Mouse (Mus musculus) lung, postnatal 25 days (tissue): ENCODE data around the gene Phlpp2.
"Not testable (repeated sequence)": the region's sequence is repeated elsewhere in the genome, so short reads cannot be mapped to it uniquely, and the experiment has no call there.

Source experiments
- DNase-seq: peaks from one replicate; pipeline ENCODE4 v3.0.0; 2022; ENCODE audit warnings: low spot score

Gene Phlpp2

DNA sequence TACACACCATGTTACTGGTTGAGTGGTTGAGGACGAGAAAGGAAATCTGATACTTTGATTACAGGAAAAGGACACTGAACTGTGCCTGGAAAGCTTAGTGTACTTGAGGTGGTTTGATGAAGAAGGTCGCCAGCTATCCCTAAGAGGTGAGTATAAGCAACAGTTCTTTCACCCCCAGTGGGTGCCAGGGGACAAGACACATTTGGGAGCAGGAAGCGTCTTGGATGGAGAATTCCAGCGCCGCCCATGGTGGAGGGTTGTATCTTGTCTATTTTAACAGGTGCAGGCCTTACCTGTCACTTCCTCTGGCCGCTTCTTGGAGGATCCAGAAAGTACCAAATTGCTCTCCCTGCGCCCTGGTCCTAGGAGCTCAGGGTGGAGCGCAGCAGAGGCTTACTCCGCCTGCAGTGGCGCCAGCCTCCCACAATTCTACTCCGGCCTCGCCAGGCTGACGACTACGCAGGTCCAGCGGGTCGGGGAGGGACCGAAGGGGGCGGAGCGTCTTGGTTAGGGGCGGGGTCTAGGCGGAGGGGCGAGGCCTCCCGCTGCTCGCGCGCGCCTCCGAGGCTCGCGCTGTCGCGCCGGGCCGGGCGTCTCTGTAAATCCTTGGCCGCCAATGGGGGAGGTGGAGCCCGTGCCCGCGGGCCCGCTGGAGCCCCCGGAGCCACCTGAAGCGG lies at the start of gene Phlpp2:
Gene Phlpp2 (plus strand): TSS at position 540 of the 677 bp plus-strand sequence.
- peak; percentile 95 for DNase-seq

DNA sequence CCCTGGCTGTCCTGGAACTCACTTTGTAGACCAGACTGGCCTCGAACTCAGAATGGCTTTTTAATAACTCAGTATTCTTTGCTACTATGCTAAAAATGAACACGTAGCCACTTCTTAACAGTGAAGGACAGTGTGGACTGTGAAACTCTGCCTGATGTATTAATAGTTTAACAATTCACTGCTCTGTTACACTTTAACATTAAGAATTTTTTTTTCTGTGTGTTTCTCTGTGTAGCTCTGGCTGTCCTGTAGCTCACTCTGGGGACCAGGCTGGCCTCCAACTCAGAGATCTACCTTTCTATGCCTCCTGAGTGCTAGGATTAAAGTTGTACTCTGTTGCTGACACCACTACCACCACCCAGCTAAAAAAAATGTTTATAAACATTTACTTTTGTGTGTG lies 44.8 kb upstream of the Phlpp2 start:
- no peak for DNase-seq

DNA sequence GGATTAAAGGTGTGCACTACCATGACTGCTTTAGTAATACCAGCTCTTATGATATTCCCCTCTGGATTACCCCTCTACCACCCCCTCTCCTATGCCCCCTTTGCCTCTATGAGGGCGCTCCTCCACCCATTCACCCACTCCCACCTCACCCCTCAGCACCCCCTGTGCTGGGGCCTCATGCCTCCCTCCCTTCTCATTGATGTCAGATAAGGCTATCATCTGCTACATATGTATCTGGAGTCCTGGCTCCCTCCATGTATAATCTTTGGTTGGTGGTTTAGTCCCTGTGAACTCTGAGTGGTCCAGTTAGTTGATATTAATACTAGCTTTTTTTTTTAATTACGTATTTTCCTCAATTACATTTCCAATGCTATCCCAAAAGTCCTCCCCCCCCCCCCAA lies 28.5 kb upstream of the Phlpp2 start:
- DNase-seq: no peak

DNA sequence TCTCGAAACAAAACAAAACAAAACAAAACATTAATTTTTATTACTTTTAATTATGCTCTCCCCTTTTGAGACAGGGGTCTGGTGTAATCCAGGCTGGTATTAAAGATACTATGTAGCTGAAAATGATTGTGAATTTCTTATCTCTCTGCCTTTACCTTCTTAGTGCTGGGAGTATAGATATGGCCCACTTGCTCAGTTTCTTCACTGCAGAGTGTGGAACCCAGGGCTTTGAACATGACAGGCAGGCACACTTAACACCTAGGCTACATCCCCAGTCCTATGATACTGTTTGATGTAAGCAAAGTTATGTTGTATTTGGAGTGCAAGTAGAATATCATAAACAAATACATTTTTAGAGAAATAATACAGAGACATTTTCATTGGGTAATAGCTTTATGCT lies 25.9 kb upstream of the Phlpp2 start:
- DNase-seq: no peak

DNA sequence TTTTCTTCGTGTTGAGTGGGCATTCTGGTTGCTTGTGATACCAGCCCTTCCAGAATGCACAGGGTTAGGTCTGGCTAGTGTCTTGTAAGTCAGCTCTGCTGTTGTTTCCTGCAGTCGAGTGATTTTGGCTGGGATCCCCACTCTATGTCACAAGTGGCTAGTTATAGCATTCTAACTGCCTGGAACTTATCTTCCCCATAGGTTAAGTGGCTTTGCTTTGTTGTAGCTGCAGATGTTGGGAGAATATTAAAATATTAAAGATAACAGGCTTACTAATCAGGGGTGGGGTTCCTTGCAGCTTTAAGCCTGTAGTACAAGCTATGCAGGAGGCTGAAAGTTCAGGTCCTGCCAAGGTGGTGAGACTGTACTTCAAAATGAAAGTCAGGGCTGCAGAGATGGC lies 20.5 kb upstream of the Phlpp2 start:
- DNase-seq: no peak

DNA sequence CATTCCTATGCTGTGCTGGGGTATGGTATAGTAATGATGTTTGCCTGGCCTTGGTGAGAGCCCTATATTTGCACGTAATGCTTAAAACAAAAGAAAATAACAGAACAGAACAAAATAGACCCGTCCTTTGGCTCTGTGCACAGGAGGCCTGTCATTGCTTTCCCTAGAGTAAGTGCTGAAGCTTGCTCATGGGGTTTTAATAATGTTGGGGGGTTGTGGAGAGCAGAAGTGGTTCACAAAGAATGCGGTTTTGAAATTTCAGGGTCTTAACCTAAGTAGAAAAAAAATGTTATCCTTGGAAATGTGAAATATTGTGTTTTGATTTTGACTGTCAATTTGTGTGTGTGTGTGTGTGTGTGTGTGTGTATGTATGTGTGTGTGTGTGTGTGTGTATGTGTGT lies 19.4 kb upstream of the Phlpp2 start:
- DNase-seq: no peak

DNA sequence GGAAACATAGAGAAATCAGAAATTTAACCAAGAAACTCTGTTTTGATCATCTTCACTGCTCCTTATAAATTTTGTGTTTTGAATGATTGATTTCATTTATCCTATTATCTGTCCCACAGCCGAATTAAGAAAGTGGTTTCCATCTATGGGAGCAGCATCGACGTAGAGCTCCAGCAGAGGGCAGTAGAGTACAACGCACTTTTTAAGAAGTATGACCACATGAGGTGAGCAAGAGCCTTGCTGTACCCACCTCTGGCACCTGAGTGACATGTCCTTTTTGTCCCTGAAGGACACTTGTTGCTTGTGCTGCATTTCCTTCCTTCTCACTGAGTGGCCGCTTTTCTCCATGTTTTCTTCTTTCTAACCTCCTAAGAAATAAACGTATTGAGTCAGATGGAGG lies 14.9 kb upstream of the Phlpp2 start:
- DNase-seq: peak; percentile 74

DNA sequence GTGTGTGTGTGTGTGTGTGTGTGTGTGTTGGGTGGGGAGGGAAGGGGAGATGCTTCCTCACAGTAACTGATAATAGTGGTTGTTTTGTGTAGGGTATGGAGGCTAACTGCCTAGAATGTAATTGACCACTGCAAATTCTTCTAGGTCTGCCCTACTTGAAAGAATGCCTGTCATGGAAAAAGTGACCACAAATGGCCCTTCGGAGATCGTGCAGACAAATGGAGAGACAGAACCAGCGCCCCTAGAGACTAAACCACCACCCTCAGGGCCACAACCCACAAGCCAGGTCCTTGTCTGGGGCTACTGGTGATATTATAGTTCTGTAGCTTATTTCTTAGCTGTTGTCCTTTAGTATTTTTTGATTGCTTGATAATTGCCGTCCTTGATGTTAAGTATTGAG lies 13.8 kb upstream of the Phlpp2 start:
- no peak for DNase-seq

DNA sequence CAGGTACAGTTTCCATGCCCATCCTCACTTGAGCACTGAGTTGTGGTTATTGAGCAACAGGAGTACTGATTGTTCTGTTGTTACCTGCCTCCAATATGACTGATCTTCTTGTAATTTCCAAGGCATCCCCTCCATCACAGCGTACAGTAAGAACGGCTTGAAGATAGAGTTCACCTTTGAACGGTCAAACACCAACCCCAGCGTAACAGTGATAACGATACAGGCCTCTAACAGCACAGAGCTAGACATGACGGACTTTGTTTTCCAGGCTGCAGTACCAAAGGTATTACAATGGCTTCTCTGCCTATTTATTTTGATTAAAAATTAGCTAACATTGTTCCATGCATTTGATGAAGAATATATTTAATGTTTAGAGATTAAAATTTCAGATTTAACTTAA lies 12.9 kb upstream of the Phlpp2 start:
- no peak for DNase-seq

DNA sequence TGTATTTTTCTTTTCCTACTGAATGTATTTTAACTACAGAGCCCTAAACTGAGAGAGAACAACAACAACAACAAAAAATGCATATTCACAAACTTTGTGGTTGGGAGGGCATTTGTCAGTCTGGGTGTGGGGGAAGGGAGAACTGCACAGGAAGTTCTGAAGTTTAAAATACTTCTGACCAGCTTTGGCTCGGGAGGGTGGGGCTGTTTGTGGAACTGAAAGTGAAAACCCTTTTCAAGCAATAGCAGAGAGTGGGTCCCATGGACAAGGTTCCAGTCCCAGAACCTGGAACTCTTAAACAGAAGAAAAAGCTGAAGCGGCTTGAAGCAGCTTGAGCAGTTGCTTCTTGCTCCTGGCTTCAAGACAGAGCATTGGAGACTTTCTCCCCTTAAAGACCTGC lies 4.9 kb upstream of the Phlpp2 start:
- peak; percentile 74 for DNase-seq

DNA sequence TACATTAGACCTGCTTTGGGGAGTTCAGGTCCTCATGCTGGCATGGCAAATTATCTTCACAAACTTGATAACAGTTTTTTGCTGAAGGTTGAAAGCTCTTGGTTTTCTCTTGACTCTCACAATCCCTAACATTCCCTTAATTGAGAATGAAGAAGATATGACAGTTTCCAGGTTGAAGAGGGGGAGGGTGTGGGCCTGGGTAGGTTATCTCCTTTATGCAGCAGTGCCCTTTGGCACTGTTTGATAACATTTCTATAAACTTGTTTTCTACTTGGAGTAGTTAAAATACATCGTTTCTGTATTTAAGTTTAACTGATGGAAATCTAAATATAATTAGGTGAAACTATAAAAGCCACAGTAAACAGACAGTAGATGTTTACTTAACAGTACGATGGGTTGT lies 3.5 kb upstream of the Phlpp2 start:
- no peak for DNase-seq

DNA sequence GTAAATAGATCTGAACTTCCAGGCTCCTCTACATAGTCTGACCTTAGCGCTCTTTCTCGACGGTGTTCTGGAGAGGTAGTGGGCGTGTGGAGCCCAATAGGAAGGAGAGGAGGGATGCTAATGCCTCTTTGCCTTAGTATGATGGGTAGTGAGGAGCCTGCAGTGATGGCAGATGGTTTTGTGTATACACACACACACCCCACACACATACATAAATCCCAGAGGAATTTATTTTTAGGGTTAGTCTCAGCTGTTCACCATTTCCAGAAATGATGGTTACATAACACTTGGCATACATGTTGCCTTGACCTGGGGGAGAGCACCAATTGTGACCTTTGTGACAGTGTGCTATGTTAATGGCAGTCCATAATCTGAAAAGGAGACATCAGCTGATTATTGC lies 2.8 kb upstream of the Phlpp2 start:
- DNase-seq: no peak

DNA sequence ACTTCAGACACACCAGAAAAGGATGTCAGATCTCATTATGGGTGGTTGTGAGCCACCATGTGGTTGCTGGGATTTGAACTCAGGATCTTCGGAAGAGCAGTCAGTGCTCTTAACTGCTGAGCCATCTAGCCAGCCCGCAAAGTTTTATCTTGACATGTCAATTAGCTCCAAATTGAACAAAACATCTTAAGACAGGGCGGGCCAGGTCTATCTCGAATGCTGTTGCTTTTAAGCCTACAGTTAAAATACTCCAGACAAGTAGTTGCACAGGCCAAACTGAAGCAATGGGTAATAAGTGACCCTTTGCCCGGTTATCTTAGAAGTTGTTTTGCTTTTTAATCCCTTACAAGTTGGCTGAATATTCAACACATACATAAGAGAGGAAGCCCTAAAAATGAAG lies 1.7 kb upstream of the Phlpp2 start:
- no peak for DNase-seq

DNA sequence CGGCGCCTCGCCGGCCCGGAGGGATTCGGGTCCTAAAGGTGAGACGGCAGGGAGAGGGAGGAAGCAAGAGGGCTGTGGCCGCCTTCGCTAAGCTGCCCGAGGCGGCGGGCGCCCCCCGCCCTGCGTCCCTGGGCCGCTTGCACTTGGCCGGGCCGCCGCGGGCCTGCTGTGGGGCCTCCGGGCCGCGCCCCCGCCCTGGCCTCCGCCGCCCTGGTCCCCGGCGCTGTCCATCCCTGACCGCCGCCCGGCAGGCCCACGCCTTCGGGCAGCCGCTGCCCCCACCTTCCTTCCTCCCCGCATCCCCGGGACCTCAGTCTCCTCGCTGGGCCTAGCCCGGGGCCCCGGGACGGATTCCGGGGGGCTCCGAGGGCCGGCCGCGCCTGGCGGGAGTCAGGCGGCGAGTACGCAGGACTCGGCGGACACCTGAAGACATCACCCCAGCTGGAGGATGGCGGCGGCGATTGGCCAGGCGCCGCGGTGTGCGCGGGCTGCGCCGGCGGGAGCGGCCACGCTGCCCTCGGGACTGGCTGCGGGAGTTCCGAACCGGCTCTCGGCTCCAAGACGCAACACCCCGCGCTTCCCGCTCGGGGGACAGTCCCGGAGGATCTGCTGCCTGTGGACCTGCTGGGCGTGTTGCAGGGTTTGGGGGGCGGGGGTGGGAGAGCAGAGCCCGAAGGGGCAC lies 479 bp downstream of the Phlpp2 start:
- peak; percentile 6 for DNase-seq

DNA sequence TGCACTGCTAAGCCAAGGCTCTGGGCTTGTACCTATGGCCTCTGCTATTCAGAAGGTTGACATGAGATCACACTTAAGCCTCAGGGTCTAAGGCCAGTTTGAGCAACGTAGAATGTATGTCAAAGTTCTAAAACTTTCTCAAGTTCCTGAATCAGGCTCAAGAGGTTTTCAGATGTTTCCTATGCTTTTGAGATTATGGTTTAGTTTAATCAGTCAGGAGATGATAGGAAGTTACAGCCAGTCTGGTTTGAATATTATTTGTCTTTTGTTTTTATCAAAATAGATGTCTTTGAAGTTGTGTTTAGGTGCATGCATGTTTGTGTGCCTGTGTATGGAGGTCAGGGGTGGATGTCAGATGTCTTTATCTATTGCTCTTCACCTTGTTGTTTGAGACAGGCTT lies 2.7 kb downstream of the Phlpp2 start:
- DNase-seq: no peak

DNA sequence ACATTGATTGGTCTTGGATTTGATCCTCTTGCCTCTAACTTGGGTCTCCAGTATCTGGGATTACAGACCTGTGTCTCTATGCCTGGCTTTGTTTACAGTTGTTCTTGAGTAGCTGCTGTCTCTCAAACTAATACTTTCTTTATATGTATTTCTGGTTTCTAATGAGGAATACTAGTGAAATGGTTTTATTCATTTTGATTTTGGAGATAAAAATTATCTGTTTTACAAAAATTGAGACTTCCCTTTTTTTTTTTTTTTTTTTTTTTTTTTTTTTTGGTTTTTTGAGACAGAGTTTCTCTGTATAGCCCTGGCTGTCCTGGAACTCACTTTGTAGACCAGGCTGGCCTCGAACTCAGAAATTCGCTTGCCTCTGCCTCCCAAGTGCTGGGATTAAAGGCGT lies 5.5 kb downstream of the Phlpp2 start:
- DNase-seq: not testable (repeated sequence)

DNA sequence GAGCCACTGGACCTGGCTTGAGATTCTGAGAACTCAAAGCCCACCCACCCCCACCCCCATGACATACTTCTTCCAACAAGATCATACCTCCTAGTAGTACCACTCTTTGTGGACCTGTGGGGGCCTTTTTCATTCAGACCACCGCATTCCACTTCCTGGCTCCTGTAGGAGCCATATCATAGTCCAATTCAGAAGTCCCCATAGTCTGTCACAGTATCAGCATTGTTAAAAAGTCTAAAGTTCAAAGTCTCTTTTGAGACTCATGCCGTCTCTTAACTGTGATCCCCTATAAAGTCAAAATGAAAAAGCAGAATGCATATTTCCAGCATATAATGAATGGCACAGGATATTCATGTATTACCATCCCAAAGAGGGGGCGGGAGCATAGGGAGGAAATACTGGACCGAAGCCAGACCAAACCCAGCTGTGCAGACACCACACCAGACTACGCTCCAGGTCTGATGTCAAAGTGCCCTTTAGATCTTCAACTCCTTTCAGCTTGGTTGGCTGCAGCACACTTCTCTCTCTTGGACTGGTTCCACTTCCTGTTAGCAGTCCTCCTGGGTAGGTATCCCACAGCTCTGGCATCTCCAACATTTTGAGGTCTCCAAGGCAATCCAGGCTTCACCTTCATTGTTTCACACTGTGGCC lies 11.8 kb downstream of the Phlpp2 start:
- DNase-seq: no peak

DNA sequence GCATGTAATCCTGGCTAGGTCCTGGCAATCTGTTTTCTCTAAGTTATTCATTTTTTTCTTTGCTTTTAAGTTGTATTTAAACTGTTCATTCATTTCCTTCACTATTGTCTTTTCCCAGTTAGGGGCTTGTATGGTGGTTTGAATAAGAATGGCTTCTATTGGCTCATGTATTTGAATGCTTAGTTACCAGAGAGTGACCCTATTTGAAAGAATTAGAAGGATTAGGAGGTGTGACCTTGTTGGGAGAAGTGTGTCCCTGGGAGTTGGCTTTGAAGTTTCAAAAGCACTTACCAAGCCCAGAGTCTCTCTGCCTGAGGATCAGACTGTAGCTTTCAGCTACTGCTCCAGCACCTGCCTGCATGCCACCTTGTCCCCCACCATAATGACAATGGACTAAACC lies 17.0 kb downstream of the Phlpp2 start:
- no peak for DNase-seq

DNA sequence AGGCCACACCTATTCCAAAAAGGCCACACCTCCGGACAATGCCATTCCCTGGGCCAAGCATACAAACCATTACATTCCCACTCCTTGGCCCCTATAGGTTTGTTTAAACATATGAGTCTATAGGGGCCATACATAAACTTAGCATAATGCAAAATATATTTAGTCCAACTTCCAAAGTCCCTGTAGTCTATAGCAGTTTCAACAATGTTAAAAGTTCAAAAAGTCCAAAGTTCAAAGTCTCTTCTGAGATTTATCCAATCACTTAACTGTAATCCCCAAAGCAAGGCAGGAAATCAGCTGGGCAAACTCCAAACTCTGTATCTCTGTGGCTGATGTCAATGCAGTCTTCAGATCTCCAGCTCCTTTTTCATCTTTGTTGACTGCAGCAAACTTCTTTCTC lies 20.9 kb downstream of the Phlpp2 start:
- DNase-seq: no peak

DNA sequence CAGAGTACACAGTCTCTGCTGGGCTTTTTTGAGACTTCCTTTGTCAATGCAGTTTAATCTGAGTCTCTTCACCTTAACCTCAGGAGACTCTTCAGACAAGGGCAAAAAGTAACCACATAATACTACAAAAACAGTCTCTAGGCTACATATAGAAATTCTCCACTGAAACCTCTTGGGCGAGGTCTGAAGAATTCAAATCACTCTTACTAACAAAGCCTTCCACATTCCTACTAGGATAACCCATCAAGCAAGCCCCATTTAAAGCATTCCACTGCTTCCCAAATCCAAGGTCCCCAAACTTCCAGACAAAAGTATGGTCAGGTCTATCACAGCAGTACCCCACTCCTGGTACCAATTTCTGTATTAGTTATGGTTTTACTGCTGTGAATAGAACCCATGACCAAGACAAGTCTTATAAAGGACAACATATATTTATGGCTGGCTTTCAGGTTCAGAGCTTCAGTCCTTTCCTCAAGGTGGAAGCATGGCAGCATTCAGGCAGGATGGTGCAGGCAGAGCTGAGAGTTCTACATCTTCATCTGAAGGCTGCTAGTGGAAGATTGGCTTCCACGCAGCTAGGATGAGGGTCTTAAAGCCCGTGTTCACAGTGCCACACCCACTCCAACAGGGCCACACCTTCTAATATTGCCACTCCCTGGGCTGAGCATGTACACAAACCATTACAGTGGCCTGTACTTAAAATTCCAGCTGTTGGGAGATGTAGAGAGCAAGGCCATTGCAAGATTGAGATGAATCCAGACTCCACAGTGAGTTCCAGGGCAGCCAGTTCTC lies 22.6 kb downstream of the Phlpp2 start:
- DNase-seq: no peak

DNA sequence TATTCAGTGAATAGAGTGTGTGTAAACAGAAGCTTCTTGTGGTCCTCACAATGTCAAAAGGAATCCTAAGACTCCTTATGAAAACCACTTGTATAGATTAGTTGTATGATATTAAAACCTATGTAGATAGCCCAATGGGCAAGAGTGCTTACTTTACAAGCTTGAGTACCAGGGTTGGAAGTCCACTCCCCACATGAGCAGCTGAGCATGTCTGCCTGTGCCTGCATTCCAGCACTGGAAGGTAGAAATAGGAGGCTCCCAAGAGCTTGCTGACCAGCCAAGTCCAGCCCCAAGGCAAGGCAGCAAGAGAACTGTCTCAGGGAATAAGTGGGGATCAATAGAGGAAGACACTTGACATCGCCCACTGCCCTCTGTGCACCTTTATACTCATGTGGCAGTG lies 26.3 kb downstream of the Phlpp2 start:
- no peak for DNase-seq

DNA sequence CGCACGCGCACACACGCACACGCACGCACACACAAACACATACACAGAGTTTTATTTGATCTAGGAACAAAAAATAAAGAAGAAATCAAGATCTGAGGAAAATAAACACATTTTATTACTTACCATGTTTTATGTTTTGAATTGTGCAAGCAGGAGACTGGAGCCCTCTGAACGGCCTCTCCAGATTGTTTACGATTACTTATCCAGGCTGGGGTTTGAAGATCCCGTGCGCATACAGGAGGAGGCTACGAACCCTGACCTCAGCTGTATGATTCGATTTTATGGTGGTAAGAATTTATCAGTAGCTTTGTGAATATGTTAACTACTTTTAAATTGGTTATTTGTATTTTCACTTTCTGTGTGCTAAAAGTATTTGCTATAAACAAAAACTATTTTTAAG lies 27.0 kb downstream of the Phlpp2 start:
- DNase-seq: no peak

DNA sequence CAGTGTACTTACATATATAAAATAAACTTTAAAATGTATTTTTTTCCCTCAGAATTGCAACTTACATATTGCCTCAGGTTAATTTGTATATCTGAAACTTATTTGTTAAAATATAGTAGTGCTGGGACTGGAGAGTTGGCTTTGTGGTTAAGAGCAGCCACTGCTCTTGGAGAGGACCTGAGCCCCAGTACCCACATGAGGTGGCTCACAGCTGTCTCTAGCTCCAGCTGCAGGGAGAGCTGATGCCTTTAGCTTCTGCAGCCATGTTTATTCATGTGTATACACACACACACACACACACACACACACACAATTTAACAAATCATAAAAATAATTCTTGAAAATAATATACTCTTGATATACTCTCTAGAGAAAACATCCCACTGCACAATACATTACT lies 34.0 kb downstream of the Phlpp2 start:
- no peak for DNase-seq
